In genomic region chr9:72448026-72448425, GRCm38 (mm10) we compare ENCODE assay signal across 7 mouse cellular contexts. TPM values are rescaled to one million over a fixed set of nuclear protein-coding genes. Genes with fewer than 3 reads are reported as not detected.
DNase-seq lines count a peak whose midpoint lies in the region; ATAC-seq lines count a peak whose summit lies in the region.

No protein-coding gene starts in this region.

- peaks cover 12% of the 10 kb centered on the region; the same call in 1 of the 2 replicates for H3K36me3 ChIP-seq in midbrain, embryonic 14.5 days (ENCODE audit: control insufficient read depth, insufficient read depth, low read length)
- H3K36me3 ChIP-seq in midbrain, embryonic 15.5 days (replicated peaks) = no peaks in the 10 kb centered on the region
- H3K36me3 ChIP-seq in liver, embryonic 15.5 days (replicated peaks) = peaks cover 97% of the 10 kb centered on the region

- H3K4me2 ChIP-seq in midbrain, embryonic 14.5 days (ENCODE audit: low read length) = no peak overlapping the region
- no peak overlapping the region for H3K4me2 ChIP-seq in midbrain, embryonic 15.5 days
- peak overlapping the region; percentile 57 for H3K4me2 ChIP-seq in liver, embryonic 15.5 days

- no peaks in the 10 kb centered on the region for H3K4me1 ChIP-seq in midbrain, embryonic 14.5 days (ENCODE audit: control insufficient read depth, insufficient read depth, low read length)
- no peaks in the 10 kb centered on the region for H3K4me1 ChIP-seq in midbrain, embryonic 15.5 days
- H3K4me1 ChIP-seq in liver, embryonic 15.5 days (replicated peaks) = peaks cover 60% of the 10 kb centered on the region

- no peaks in the 10 kb centered on the region for H3K27me3 ChIP-seq in midbrain, embryonic 14.5 days (ENCODE audit: control insufficient read depth, insufficient read depth, low read length)
- no peaks in the 10 kb centered on the region for H3K27me3 ChIP-seq in midbrain, embryonic 15.5 days (replicated peaks)
- no peaks in the 10 kb centered on the region for H3K27me3 ChIP-seq in liver, embryonic 15.5 days

- DNase-seq in midbrain, embryonic 14.5 days = peak; percentile 73
- DNase-seq in T-cell, adult 2 months (ENCODE audit: low spot score) = peak; percentile 67
- peak; percentile 29 for DNase-seq in embryo, embryonic 9.5 days (ENCODE audit: extremely low spot score)
- peak; percentile 13 to 64 for DNase-seq in kidney, adult 8-10 months
- DNase-seq in right cerebral cortex, postnatal 25 days = peak; percentile 31

- no peak for ATAC-seq in midbrain, embryonic 14.5 days (ENCODE audit: low FRiP score, low TSS enrichment)
- ATAC-seq in midbrain, embryonic 15.5 days (replicated peaks) = no peak
- no peak for ATAC-seq in liver, embryonic 15.5 days (ENCODE audit: insufficient read depth)

- no peak overlapping the region for H3K9ac ChIP-seq in midbrain, embryonic 14.5 days (replicated peaks; ENCODE audit: low read length)
- H3K9ac ChIP-seq in midbrain, embryonic 15.5 days = no peak overlapping the region
- H3K9ac ChIP-seq in liver, embryonic 15.5 days = no peak overlapping the region

- no peak overlapping the region for H3K27ac ChIP-seq in midbrain, embryonic 14.5 days (replicated peaks; ENCODE audit: low read depth, low read length)
- no peak overlapping the region for H3K27ac ChIP-seq in midbrain, embryonic 15.5 days
- no peak overlapping the region for H3K27ac ChIP-seq in liver, embryonic 15.5 days (replicated peaks)

- H3K9me3 ChIP-seq in midbrain, embryonic 14.5 days (ENCODE audit: control insufficient read depth, low read length) = no peaks in the 10 kb centered on the region
- no peaks in the 10 kb centered on the region for H3K9me3 ChIP-seq in midbrain, embryonic 15.5 days
- H3K9me3 ChIP-seq in liver, embryonic 15.5 days (replicated peaks) = no peaks in the 10 kb centered on the region

- no peak overlapping the region for H3K4me3 ChIP-seq in midbrain, embryonic 14.5 days (replicated peaks; ENCODE audit: low read depth, low read length)
- H3K4me3 ChIP-seq in midbrain, embryonic 15.5 days = no peak overlapping the region
- H3K4me3 ChIP-seq in liver, embryonic 15.5 days (replicated peaks) = no peak overlapping the region

- 51% methylated on average over 8 of the region's 8 CpGs for WGBS in midbrain, embryonic 14.5 days
- WGBS in midbrain, embryonic 15.5 days = 57% methylated on average over 8 of the region's 8 CpGs
- WGBS in liver, embryonic 15.5 days (ENCODE audit: insufficient replicate concordance) = 51% methylated on average over 8 of the region's 8 CpGs

RNA-seq across cellular contexts. Expression of gene Mns1, which starts 10.2 kb away (rescaled TPM):
- polyA plus RNA-seq in midbrain, embryonic 14.5 days (2014; fragmentation: Nextera tagmentation; extraction: Ambion mirVana) = 4.9 and 10.3 TPM in 2 replicates
- polyA plus RNA-seq in midbrain, embryonic 15.5 days (2015; fragmentation: Nextera tagmentation; extraction: Ambion mirVana) = 6.5 and 7.4 TPM in 2 replicates
- polyA plus RNA-seq in liver, embryonic 15.5 days (2015; fragmentation: Nextera tagmentation; extraction: Ambion mirVana) = 78.9 and 85.1 TPM in 2 replicates

RNA-seq across cellular contexts. Expression of gene Tex9, which starts 44.0 kb away (rescaled TPM):
- 32.1 and 39.7 TPM in 2 replicates for polyA plus RNA-seq in midbrain, embryonic 14.5 days (2014; fragmentation: Nextera tagmentation; extraction: Ambion mirVana)
- polyA plus RNA-seq in midbrain, embryonic 15.5 days (2015; fragmentation: Nextera tagmentation; extraction: Ambion mirVana) = 32.6 and 37.3 TPM in 2 replicates
- polyA plus RNA-seq in liver, embryonic 15.5 days (2015; fragmentation: Nextera tagmentation; extraction: Ambion mirVana) = 3.8 and 4.2 TPM in 2 replicates
